Mouse (Mus musculus) megakaryocyte, embryonic 14.5 days (primary cell): Measurements from ENCODE around the gene Cacna1d.

Source experiments
- FLI1 ChIP-seq: IDR thresholded peaks from 2 replicates; pipeline ENCODE4 v1.6.1; 2012; ENCODE audit warnings: low read length, inconsistent platforms, mixed read lengths
- GATA1 ChIP-seq: IDR thresholded peaks from 3 replicates; pipeline ENCODE4 v1.6.1; 2012; ENCODE audit warnings: mixed read lengths, low read length, inconsistent platforms, borderline replicate concordance

DNA sequence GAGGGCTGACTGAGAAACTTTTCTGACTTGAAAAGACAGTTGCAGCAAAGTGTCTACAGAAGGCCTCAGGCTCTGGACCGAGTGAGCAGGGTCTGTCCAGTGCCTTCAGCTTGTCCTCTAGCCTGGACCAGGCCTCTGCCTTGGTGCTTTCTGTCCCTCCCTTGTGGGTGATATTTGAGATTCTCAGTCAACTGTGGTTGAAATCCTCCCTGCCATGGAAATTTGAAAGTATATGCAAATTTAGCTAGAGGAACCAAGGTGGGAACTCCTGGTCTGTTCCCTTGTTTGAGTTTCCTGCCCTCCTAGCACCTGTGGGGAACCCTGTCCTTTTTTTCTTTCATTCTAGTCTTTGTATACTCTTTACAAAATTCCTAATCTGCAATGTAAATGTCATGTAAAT, 476.2 kb downstream of the Cacna1d start:
- TF ChIP-seq GATA1 = no peak
- TF ChIP-seq FLI1 = no peak
